Mouse (Mus musculus) ES-E14 (cell line): ENCODE data around the gene Naa11. TPM values are rescaled to one million over a fixed set of nuclear protein-coding genes. Genes with fewer than 3 reads are reported as not detected.

ENCODE experiments used
- DNase-seq: peaks from one replicate; pipeline ENCODE4 v3.0.0-alpha.2; 2013; ENCODE audit warnings: low read depth, low spot score
- H3K27ac ChIP-seq: 2 replicates; pipeline ENCODE4 v1.5.1; 2012; ENCODE audit warnings: low read depth, mild to moderate bottlenecking, low read length, moderate library complexity, mixed read lengths; ENCODE audit not compliant: poor library complexity, insufficient read depth, severe bottlenecking
- H3K36me3 ChIP-seq: 2 replicates; pipeline ENCODE4 v1.6.1; 2012; ENCODE audit warnings: mild to moderate bottlenecking, low read length, moderate library complexity, mixed read lengths; ENCODE audit not compliant: control insufficient read depth, poor library complexity, insufficient read depth, severe bottlenecking
- H3K4me1 ChIP-seq, 2 experiments: fragments of 150-350 bp in 1 of 2; sonication (generic) in 1 of 2; 2 replicates each; pipeline ENCODE4 v1.6.1; 2012; ENCODE audit warnings: low read length in 2 of 2, mild to moderate bottlenecking in 1 of 2, mixed read lengths in 1 of 2; ENCODE audit not compliant: control insufficient read depth in 2 of 2, insufficient read depth in 2 of 2, poor library complexity in 1 of 2
- H3K4me3 ChIP-seq, 2 experiments: fragments of 150-350 bp in 1 of 2; sonication (generic) in 1 of 2; 2 replicates each; pipeline ENCODE4 v1.5.1; 2012; ENCODE audit warnings: low read length in 2 of 2, low read depth in 1 of 2, mild to moderate bottlenecking in 1 of 2, mixed read lengths in 1 of 2; ENCODE audit not compliant: insufficient read depth in 1 of 2, poor library complexity in 1 of 2, severe bottlenecking in 1 of 2
- H3K9ac ChIP-seq: 2 replicates; pipeline ENCODE4 v1.6.1; 2012; ENCODE audit warnings: low read depth, mild to moderate bottlenecking, low read length, mixed read lengths; ENCODE audit not compliant: poor library complexity, insufficient read depth, severe bottlenecking
- H3K9me3 ChIP-seq: fragments of 150-350 bp; sonication (generic); 2 replicates; pipeline ENCODE4 v1.6.1; 2012; ENCODE audit warnings: low read depth, mild to moderate bottlenecking, low read length; ENCODE audit not compliant: control insufficient read depth, insufficient read depth
- CHD2 ChIP-seq: IDR thresholded peaks from 2 replicates; pipeline ENCODE4 v1.6.1; 2014; ENCODE audit warnings: mild to moderate bottlenecking, low read depth, low read length, inconsistent platforms
- HCFC1 ChIP-seq: IDR thresholded peaks from 2 replicates; pipeline ENCODE4 v1.6.1; 2012; ENCODE audit warnings: low read length, inconsistent platforms, borderline replicate concordance; ENCODE audit not compliant: insufficient read depth
- MAFK ChIP-seq: IDR thresholded peaks from 2 replicates; pipeline ENCODE4 v1.6.1; 2014; ENCODE audit warnings: mild to moderate bottlenecking, low read depth, low read length, inconsistent platforms; ENCODE audit not compliant: insufficient read depth
- ZC3H11A ChIP-seq: IDR thresholded peaks from 2 replicates; pipeline ENCODE4 v1.6.1; 2012; ENCODE audit warnings: low read depth, mild to moderate bottlenecking, inconsistent platforms, low read length, borderline replicate concordance
- ZNF384 ChIP-seq: IDR thresholded peaks from 2 replicates; pipeline ENCODE4 v1.6.1; 2012; ENCODE audit warnings: low read depth, low read length, inconsistent platforms
- in situ Hi-C, 2 experiments: fragments of 600-800 bp; cut with MboI; formaldehyde crosslinking; loops; one replicate each; pipeline ENCODE4 v1.15.1; 2025; ENCODE audit warnings: low sequenced_read_pairs in 2 of 2, inconsistent platforms in 1 of 2; ENCODE audit not compliant: unreplicated experiment in 2 of 2
- total RNA-seq: library from RNA; depleted of rRNA; stranded (reverse); fragments of 300-350 nt; gene quantifications from 2 replicates; pipeline ENCODE4 v1.2.3, GENCODE M21; 2012

The Naa11 gene
- total RNA-seq, 1 experiment = 5.6 TPM

DNA sequence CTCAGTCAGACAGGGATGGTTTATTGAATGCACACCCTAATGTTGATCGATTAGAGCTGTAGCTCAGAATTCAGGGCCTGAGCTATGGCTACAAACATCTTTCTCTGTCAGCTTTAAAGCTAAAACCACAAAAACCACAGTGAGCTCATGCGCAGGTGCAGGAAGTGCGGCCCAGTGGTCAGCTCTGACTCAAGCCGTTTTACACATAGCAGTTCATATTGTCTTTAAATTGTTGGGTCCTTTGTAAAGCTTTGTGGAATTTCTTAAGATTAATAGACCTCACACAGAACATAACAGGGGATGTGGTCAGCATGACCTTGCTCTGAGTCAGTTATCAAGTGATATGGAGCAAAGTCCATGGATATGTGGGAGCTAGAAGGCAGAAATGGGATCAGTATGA lies 5.4 kb upstream of the Naa11 start:
- H3K4me3 ChIP-seq = no peak overlapping the region
- no peaks in the 10 kb centered on the region for H3K4me1 ChIP-seq
- DNase-seq = no peak
- H3K36me3 ChIP-seq = no peaks in the 10 kb centered on the region
- in situ Hi-C loops = no loop called here
- H3K9me3 ChIP-seq = no peaks in the 10 kb centered on the region
- H3K9ac ChIP-seq = no peak overlapping the region
- TF ChIP-seq ZC3H11A (no peak), CHD2 (no peak), HCFC1 (no peak), MAFK (no peak), ZNF384 (no peak)
- no peak overlapping the region for H3K27ac ChIP-seq

DNA sequence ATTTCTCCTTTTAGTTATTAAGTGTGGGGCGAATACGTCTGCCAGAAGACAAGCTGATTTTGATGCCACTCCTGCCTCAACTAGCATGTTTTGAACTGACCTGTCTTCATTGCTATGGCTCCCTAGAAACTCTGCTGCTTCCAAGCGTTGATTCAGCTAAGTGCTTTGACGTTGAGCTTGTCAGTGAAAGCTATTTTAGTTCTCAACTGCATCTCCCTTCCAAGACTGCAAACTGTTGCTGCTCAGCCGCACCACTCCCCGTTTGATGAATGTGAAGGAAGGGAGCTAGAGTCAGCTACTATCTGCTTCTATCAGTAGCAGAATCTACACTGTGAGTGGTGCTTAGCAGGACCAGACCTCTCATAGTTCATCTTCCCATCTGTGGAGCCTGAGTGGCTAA lies 4.6 kb downstream of the Naa11 start:
- no peak overlapping the region for H3K27ac ChIP-seq
- TF ChIP-seq MAFK = no peak
- in situ Hi-C loops = no loop called here
- DNase-seq = no peak
- H3K4me1 ChIP-seq = no peaks in the 10 kb centered on the region
- no peak overlapping the region for H3K4me3 ChIP-seq
- H3K36me3 ChIP-seq = peaks cover 2% of the 10 kb centered on the region; the same call in 1 of the 2 replicates
- no peak overlapping the region for H3K9ac ChIP-seq
- H3K9me3 ChIP-seq = no peaks in the 10 kb centered on the region

DNA sequence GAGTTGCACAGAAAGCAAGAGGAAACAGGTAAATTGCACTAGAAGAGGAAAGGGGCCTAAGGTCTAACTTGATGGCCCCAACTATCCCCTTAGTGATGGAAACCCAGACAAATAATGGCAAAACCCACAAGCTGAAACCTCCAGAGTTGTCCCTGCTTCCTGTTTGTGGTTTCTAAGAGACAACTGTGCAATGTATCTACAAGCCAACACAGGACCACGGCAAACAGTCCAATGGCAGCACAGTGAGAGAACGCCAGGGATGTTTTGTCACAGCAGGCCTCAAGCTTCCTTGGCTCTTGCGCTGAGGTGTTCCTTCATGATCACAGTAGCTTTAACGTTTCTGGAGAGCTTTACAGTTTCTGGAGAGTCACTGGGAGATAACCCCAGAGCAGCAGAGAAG lies 7.8 kb downstream of the Naa11 start:
- Histone ChIP-seq H3K4me3 (no peak overlapping the region), H3K36me3 (peaks cover 2% of the 10 kb centered on the region; the same call in 1 of the 2 replicates), H3K4me1 (no peaks in the 10 kb centered on the region; a peak in 1 of 4 replicates), H3K27ac (no peak overlapping the region), H3K9ac (no peak overlapping the region), H3K9me3 (no peaks in the 10 kb centered on the region)
- DNase-seq = no peak
- TF ChIP-seq CHD2 (no peak), MAFK (no peak), HCFC1 (no peak), ZNF384 (no peak), ZC3H11A (no peak)
- in situ Hi-C loops = no loop called here

DNA sequence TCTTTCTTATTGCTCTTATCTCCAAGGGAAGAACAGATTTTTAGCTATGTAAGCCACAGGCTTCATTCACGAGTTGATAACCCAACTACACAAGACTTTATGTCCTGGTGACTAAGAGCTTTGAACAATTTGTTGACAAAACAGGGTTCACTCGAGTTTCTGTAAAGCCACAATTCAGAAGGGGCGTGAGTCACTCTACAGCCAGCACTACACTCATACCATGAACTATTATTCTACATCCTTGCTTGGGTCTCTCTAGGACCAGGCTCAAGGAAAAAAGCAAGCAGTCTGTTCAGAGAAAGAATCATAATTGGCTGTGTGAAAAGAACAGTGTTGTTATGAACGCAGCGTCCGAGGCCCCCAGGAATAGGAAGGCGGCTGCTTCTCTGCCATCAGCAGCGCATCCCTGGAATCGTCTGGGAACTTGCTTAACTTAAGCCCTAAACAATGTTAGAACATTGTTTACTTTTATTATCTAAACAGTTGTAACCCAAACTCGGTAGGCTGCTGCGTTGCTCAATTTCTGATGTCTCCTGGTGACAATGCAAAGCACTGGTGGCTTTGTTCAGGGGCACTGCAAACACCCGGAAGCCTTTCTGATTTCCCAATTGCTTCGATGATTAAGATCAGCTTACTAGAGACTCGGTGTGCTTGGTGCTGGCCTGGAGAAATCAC lies 9.5 kb downstream of the Naa11 start:
- no peaks in the 10 kb centered on the region; a peak in 1 of 4 replicates for H3K4me1 ChIP-seq
- no peak for TF ChIP-seq ZNF384
- TF ChIP-seq MAFK = no peak
- in situ Hi-C loops = no loop called here
- no peak for DNase-seq
- H3K36me3 ChIP-seq = no peaks in the 10 kb centered on the region
- no peak overlapping the region for H3K9ac ChIP-seq
- H3K4me3 ChIP-seq = no peak overlapping the region
- H3K27ac ChIP-seq = no peak overlapping the region
- H3K9me3 ChIP-seq = no peaks in the 10 kb centered on the region

DNA sequence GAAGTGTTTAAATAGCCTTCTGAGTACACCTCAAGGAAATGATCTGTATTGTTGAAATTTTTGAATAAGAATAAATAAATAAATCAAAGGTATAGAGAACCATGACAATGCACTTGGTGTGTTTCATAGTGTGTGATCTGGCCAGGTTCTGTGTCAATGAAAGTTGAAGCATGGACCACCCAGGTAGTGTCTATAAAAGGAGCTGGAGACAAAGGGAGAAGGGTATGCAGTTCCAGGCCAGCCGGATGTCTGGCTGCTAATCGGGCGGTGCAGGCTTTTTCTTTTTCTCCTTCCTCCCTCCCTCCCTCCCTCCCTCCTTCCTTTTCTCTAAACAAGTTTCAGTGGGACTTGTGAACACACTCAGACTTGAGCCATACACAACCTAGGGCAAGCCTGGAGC lies 12.2 kb downstream of the Naa11 start:
- Histone ChIP-seq H3K4me1 (no peaks in the 10 kb centered on the region; a peak in 1 of 4 replicates), H3K36me3 (no peaks in the 10 kb centered on the region), H3K4me3 (no peak overlapping the region), H3K9me3 (no peaks in the 10 kb centered on the region), H3K27ac (no peak overlapping the region), H3K9ac (no peak overlapping the region)
- in situ Hi-C loops = no loop called here
- peak; percentile 30 for DNase-seq
- no peak for TF ChIP-seq HCFC1
- TF ChIP-seq ZC3H11A = no peak
- TF ChIP-seq ZNF384 = no peak
- TF ChIP-seq MAFK = no peak
- TF ChIP-seq CHD2 = no peak
